Mouse (Mus musculus): ENCODE measurements around the gene Matn3.

Gene Matn3

GRCm38 (mm10) chr12:8947714-8948464 lies at the start of gene Matn3:
Gene Matn3, plus strand, starts transcription at chr12:8947929.
- DNase-seq (ENCODE audit: low read depth, low spot score), result peak; percentile 53

DNA sequence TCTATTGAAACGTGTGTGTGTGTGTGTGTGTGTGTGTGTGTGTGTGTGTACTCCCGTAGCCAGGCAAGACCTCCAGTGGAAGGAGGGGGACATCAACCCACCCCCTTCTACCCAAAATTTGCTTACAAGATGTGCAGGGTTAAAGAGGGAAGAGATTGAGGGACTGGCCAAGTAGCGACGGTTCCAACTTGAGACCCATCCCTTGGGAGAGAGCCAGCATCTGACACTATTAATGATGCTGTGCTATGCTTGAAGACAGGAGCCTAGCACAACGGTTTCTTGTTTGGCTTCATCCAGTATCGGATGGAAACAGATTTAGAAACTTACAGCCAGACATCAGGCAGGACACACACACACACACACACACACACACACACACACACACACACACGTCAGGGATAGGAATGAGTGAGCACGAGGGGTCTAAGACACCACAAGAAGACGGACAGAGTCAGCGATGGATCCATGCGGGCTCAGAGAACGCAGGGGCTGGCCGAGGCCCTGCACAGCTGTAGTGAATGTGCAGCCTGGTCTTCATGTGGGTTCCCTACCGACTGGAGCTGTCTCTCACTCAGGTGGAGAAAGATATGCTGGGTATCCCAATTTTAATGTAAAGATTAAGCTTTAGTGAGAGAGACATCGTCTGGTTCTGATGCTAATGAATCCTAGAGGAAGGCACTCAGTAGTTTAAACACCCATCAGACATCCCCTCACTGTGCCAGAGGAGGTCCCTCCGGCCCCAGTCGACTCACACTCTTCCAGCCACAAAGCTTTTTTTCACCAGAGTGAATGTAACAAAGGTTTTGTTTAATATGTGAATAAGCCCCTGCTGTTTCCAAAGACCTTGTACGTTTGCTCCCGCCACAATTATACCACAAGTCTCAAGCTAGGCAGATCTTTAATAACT lies 48.6 kb upstream of the Matn3 start:
- no peak for DNase-seq (ENCODE audit: low read depth, low spot score)

DNA sequence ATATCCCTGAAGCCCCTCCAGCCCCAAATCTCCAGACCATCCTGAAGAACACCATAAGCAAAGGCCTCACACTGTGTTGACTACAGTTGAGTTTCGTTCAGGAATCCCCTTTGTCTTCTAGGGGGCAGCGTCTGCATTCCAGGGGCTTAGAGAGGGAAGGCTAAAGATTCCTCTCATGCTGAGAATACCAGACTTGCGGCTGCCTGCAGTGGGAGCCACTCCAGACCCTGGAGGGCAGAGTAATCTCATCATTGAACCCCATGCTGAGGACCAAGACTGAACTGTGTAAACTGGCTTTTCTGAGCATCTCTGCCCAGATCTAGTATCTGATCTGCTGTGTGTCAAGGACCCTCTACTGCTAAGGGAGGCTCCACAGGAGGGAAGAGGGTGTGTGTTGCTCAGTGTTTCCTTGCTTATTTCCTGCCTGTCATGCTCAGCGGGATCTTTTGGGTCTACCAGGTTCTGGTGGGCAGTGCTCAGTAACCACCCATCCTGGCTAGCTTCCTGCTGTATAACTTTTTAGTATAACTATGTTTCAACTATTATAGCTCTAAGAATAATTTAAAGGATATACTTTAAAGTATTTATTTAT lies 47.5 kb upstream of the Matn3 start:
- no peak for DNase-seq (ENCODE audit: low read depth, low spot score)

DNA sequence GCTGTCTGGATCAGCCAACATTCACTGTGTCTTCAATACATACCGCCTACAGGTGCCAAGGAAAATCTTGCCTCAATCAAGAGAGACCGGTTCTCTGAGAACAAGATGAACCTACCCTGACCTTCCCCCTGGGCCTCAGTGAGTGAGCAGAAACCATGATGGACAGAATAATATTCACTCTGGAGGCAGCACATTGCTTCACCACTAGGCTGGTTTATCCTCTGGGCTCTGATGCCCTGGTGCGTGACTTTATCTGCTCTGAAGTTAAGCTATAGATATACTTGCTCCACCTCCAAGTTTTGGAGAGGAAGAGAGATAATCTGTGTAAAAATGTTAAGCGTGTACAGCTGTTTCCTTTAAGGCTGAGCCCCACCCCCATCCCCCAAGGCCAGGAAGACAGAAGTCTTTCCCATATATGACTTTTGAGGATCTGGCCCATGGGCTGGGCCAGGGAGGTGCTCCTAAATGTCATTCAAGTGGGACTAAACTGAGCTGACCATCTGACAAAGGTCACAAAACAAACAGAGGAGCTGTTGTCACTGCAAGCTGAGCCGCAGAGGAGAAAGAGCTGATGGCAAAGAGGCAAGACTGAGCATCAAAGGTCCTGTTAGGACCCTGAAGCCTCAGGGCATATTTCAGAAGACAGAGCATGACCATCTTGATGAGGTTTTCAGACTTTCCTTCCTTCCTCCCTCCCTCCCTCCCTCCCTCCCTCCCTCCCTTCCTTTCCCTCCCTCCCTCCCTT lies 46.6 kb upstream of the Matn3 start:
- no peak for DNase-seq (ENCODE audit: low read depth, low spot score)

DNA sequence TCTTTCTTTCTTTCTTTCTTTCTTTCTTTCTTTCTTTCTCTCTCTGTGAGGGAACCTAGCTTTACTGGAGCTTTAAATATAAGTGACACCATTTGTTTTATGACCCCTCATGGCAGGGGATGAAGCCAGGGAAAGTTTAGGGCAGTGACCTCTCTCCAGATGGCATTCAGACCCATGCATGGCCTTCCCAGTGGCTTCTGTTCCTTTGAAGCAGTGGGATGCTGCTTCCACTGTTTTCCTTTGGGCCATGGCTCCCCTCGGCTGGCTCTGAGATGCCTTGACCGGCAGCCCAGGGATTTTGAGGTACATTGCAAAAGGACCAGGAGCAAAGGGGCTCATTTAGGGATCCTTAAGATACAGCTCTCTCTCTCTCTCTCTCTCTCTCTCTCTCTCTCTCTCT lies 45.8 kb upstream of the Matn3 start:
- DNase-seq (ENCODE audit: low read depth, low spot score), result no peak

GRCm38 (mm10) chr12:8902479-8902878 lies 45.2 kb upstream of the Matn3 start:
- no peak for DNase-seq (ENCODE audit: low read depth, low spot score)

- no peak for DNase-seq (ENCODE audit: low read depth, low spot score)
These were observed 34.7 kb upstream of the Matn3 start for GRCm38 (mm10) chr12:8912860-8913685.

GRCm38 (mm10) chr12:8913701-8914340 lies 33.9 kb upstream of the Matn3 start:
- DNase-seq (ENCODE audit: low read depth, low spot score), result no peak

GRCm38 (mm10) chr12:8916378-8916777 lies 31.4 kb upstream of the Matn3 start:
- DNase-seq (ENCODE audit: low read depth, low spot score), result no peak

- DNase-seq (ENCODE audit: low read depth, low spot score), result no peak
These were observed 28.5 kb upstream of the Matn3 start for GRCm38 (mm10) chr12:8919231-8919630.

DNA sequence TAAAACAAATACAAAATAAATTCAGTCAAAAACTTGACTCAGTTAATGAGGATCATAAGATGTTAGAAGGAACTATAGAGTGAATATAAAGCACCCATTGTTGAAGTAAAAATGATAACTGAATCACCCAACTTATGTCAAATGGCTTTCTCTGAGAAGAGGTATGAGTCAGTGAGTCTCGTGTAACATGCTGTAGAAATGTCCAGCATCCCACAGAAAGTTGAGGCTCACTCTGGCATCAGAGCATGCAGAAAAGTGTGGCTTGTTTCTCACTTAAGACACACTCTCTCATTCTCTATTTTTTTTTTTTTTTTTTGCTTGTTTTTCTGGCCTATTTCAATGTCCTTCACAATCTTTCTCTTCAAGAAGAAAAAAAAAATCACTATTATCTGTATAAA lies 26.7 kb upstream of the Matn3 start:
- DNase-seq (ENCODE audit: low read depth, low spot score), result no peak

DNA sequence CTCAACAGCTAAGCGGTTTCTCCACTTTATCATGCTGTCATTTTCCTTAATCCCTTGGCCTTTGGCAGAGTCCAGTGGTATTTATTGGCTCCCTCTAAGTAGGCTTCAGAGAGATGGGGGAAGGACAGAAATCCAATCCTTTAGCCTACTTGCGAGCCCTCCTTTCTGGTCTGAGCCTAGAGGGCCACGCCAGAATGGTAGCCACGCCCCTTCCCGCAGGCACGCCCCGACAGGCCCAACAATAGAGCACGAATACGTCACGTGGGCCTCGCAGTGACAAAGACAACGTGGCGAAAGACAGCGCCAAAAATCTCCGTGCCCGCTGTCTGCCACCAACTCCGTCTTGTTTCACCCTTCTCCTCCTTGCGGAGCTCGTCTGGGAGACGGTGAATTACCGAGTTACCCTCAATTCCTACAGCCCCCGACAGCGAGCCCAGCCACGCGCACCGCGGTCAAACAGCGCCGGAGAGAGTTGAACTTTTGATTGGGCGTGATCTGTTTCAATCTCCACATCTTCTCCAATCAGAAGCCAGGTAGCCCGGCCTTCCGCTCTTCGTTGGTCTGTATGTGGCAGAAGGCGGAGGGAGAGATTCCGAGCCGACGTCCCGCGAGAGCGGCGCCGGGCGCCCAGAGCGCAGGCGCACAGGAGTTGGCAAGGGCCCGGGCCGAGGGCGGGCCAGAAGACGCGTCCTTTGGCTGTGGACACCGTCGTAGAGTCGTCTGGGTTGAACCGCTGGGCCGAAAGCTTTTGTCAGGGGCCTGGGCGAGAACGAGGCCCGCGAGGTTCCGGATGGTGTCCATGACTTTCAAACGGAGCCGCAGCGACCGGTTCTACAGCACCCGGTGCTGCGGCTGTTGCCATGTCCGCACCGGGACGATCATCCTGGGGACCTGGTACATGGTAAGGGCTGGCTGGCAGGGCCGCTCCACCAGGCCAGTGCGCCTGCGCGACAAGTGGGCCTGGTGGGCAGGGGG lies 26.0 kb upstream of the Matn3 start, which contains the start of gene Laptm4a:
Gene Laptm4a, plus strand, starts transcription at position 271 of the 975 bp plus-strand sequence.
- peak; percentile 97 for DNase-seq (ENCODE audit: low read depth, low spot score)

DNA sequence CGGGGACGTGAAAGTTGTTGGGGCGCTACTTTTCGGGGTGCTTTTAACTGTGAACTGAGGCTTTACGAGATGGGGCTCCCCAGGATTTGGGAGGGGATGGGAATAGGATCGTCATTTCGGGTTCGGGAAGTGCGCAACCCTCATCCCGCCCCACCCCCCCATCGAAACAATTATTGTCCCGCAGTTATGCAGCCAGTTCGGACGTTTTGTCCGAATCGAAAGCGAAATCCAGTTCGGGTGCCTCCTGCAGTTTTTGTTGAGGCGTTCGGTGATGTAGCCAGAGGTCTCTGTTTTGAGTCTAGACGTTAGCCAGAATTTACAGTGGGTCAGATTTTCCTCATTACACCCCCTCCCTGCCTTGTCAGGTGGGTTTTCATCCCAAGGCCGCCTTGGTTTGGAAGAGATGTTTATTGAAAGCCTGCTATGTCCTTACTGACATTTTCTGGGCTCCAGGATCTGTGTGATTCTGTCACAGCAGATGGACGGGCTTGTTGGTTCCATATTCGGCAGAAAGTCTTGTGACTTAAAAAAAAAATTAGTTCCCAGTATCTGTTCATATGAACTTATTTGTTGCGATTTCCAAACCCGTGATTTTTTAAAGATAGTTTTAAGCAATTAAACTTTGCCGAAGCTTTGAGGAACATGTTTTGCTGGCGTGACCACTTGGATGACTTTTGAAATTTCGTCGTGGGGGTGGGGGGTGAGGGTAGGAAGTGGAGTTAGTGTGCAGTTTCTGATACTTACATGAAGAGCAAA lies 25.2 kb upstream of the Matn3 start:
- no peak for DNase-seq (ENCODE audit: low read depth, low spot score)

DNA sequence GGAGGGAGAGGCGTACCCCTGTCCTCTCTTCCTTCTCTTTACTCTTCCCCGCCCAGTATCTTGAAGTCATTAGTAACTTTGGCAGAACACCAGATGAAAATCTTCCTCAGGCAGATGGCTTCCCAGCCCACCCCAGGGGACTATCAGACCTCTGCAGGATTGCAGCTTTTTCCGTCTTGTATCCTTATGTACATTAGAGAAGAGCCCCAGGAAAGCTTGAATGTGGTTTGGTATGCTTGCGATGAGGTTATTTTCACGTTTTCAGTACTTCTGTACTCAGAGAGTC lies 24.7 kb upstream of the Matn3 start:
- no peak for DNase-seq (ENCODE audit: low read depth, low spot score)

- no peak for DNase-seq (ENCODE audit: low read depth, low spot score)
These were observed 24.1 kb upstream of the Matn3 start for GRCm38 (mm10) chr12:8923603-8924002.

GRCm38 (mm10) chr12:8927652-8928051 lies 20.1 kb upstream of the Matn3 start:
- no peak for DNase-seq (ENCODE audit: low read depth, low spot score)

DNA sequence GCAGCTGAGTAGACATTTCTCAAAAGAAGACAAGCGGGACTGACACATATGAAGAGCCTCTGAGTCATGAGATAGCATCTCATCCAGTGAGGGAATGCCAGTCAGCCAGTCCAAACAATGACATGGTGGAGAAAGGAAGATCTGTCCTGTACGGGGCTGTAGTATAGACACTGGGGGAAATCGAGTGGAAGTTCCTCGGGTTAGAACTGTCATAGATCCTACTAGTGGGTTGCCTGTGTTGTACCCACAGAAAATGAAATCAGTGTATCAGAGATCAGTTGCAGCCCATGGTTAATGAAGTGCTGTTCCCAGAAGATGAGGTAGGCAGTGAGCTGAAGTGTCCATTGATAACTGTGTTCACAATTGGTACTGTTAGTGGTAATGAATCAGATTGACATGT lies 19.0 kb upstream of the Matn3 start:
- DNase-seq (ENCODE audit: low read depth, low spot score), result no peak

GRCm38 (mm10) chr12:8931083-8931482 lies 16.6 kb upstream of the Matn3 start:
- DNase-seq (ENCODE audit: low read depth, low spot score), result no peak

DNA sequence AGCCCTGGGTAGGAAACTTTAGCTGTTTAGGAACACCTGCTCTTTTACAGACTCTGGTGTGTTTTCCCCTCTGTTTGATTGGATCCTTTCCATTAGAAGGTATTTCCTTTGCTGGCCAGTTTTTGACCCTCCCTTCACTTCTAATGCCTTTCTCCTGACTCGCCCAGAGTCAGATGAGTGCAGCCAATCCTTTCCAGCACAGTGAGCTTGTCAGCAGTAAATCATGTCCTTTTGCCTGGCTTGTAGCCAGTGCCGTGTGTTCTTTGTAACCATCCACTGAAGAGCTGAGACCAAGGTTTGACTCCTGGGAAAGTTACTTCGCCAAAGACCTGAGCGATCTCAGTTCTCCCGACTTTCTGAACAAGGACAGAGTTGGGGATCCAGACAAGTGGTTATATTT lies 12.4 kb upstream of the Matn3 start:
- DNase-seq (ENCODE audit: low read depth, low spot score), result no peak
